Mouse (Mus musculus) kidney, embryonic 16.5 days (tissue): Measurements from ENCODE around the gene Fanca. TPM values are rescaled to one million over a fixed set of nuclear protein-coding genes. Genes with fewer than 3 reads are reported as not detected.
A peak's percentile ranks its signal among the peaks of the same experiment; 100 is the strongest.

Experiments
- ATAC-seq: fragments of 200-750 bp; cut with Nextera tagmentation; 2 replicates; pipeline ENCODE4 v1.8.0; 2017; ENCODE audit warnings: moderate TSS enrichment; ENCODE audit not compliant: low FRiP score, low TSS enrichment
- H3K27ac ChIP-seq: fragments of 300-500 bp; sonication (generic); 2 replicates; pipeline ENCODE4 v1.5.1; 2014; ENCODE audit warnings: low read length
- H3K27me3 ChIP-seq: fragments of 300-500 bp; sonication (generic); 2 replicates; pipeline ENCODE4 v1.6.1; 2014; ENCODE audit warnings: low read length, control low read depth, mixed read lengths; ENCODE audit not compliant: insufficient read depth
- H3K36me3 ChIP-seq: fragments of 300-500 bp; sonication (generic); 2 replicates; pipeline ENCODE4 v1.6.1; 2014; ENCODE audit warnings: low read length, control low read depth, mixed read lengths; ENCODE audit not compliant: insufficient read depth
- H3K4me1 ChIP-seq: fragments of 300-500 bp; sonication (generic); 2 replicates; pipeline ENCODE4 v1.6.1; 2014; ENCODE audit warnings: low read length, control low read depth, mixed read lengths; ENCODE audit not compliant: insufficient read depth
- H3K4me2 ChIP-seq: fragments of 300-500 bp; sonication (generic); replicated peaks from 2 replicates; pipeline ENCODE4 v1.6.1; 2014; ENCODE audit warnings: low read depth, low read length
- H3K4me3 ChIP-seq: fragments of 300-500 bp; sonication (generic); 2 replicates; pipeline ENCODE4 v1.5.1; 2014; ENCODE audit warnings: mild to moderate bottlenecking, low read length
- H3K9ac ChIP-seq: fragments of 300-500 bp; sonication (generic); replicated peaks from 2 replicates; pipeline ENCODE4 v1.6.1; 2014; ENCODE audit warnings: low read length
- H3K9me3 ChIP-seq: fragments of 300-500 bp; sonication (generic); 2 replicates; pipeline ENCODE4 v1.6.1; 2016; ENCODE audit warnings: low read length, control low read depth
- WGBS: fragments of 180-500 bp; shearing (Covaris S2); extraction: QIAGEN DNeasy Blood & Tissue Kit; methylation state at CpG from one replicate; pipeline ENCODE4 v1.1.7; 2014; 5-methylcytosine and 5-hydroxymethylcytosine counted together
- polyA plus RNA-seq: library from polyadenylated mRNA; unstranded; fragments of >200 nt; fragmentation: Nextera tagmentation; extraction: Ambion mirVana; gene quantifications from 2 replicates; pipeline ENCODE4 v1.2.1, GENCODE M21; 2015

Fanca gene
- polyA plus RNA-seq, 1 experiment from 2014 or later, result 36.6 TPM

DNA sequence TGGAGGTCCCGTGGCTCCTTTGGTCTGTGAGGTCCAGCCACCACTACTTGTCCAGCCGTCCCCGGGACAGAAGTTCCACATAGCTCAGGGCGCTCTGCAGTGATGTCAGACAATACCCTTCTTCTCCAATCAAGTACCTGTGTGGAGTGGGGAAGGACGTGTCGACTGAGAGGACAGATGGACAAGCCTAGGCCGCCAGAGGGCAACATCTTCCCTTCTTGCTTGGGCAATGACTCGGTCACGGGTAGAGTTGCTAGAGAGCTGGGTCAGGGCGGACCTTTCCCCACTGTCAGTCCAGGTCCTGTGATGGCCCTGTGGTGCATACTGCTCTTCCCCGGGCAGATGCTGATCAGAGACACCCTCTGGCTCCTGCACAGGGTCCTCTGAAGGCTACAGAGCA, 75.3 kb downstream of the Fanca start:
- 72% methylated on average over 11 of the region's 11 CpGs for WGBS
- H3K36me3 ChIP-seq, result peaks cover 33% of the 10 kb centered on the region
- no peak overlapping the region for H3K4me3 ChIP-seq
- 0 out of 2 replicates have a peak, but pooled peaks have one; percentile 24 for ATAC-seq
- no peaks in the 10 kb centered on the region for H3K4me1 ChIP-seq
- H3K4me2 ChIP-seq, result no peak overlapping the region
- no peak overlapping the region for H3K27ac ChIP-seq
- no peaks in the 10 kb centered on the region for H3K27me3 ChIP-seq
- H3K9ac ChIP-seq, result no peak overlapping the region
- H3K9me3 ChIP-seq, result no peaks in the 10 kb centered on the region

DNA sequence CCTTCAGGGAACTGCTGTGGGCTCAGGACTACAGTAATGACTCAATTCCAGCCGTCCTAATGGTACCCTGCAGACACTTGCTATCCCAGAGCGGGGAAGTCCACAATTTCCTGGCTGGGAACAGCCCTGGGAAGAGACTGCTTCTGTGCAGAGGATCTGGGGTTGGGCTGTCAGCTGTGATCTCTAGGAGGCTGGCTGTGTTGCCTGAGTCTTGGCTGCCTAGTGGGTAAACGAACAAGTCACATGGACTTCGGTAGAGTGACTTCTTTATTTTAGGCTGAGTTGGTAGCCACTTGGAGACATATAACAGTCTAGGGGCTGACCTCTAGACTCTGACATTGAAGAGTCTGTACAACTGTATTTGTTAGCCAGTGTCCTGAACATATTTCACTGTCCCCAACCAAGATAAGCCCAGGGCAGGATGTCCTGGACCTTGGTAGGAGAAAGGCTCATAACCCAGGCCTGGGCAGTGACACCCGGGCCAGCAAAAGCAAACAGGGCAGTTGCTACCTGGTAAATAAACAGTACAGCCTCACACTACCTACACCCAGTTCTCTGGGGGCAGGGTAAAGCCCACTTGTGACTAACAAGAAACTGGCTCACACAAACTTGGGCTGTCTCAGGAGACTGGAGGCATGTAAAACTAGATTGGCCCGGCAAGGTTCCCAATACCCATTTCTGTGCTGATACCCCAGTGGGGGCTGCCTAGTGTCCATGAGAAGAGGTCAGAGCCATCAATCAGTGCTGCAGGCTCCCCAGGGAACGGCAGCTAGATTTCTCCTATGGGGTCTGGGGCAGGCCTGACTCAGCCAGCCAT, 76.1 kb downstream of the Fanca start:
- no peak for ATAC-seq
- Histone ChIP-seq H3K4me1 (no peaks in the 10 kb centered on the region), H3K4me2 (no peak overlapping the region), H3K36me3 (peaks cover 26% of the 10 kb centered on the region), H3K27me3 (no peaks in the 10 kb centered on the region), H3K9me3 (no peaks in the 10 kb centered on the region), H3K9ac (no peak overlapping the region), H3K4me3 (no peak overlapping the region), H3K27ac (no peak overlapping the region)
- 83% methylated on average over 7 of the region's 7 CpGs for WGBS

DNA sequence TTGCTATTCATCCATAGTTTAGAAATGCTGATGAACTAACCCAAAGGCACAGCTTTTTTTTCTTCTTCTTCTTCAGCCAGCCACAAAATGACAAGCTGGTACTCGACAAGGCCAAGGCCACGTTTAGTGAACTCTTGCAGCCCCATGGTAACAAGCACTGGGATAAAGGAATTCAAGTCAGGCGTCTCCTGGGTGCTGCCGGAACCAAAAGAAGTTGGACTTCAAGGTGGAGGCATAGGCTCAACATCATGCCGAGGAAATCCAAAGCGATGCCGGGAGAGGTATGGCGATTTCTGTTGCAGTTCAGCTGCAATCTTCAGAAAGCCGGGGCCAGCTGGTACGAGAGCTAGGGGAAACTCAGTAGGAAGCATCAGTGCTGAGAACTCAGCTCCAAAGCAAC, 79.0 kb downstream of the Fanca start:
- H3K4me2 ChIP-seq, result no peak overlapping the region
- no peak overlapping the region for H3K4me3 ChIP-seq
- no peak overlapping the region for H3K9ac ChIP-seq
- no peak for ATAC-seq
- no peak overlapping the region for H3K27ac ChIP-seq
- H3K9me3 ChIP-seq, result no peaks in the 10 kb centered on the region
- peaks cover 6% of the 10 kb centered on the region; the same call in 1 of the 2 replicates for H3K27me3 ChIP-seq
- H3K4me1 ChIP-seq, result peaks cover 12% of the 10 kb centered on the region
- WGBS, result 90% methylated on average over 10 of the region's 10 CpGs
- H3K36me3 ChIP-seq, result peaks cover 10% of the 10 kb centered on the region

- ATAC-seq, result peak; percentile 90
- peak within 1 kb of the TSS; percentile 70 for H3K9ac ChIP-seq
- H3K4me3 ChIP-seq, result peak within 1 kb of the TSS; percentile 69
- H3K4me1 ChIP-seq, result peaks cover 13% of the 10 kb centered on the region
- H3K27me3 ChIP-seq, result peaks cover 6% of the 10 kb centered on the region; the same call in 1 of the 2 replicates
- no peak within 1 kb of the TSS for H3K27ac ChIP-seq
- no peaks in the 10 kb centered on the region for H3K9me3 ChIP-seq
- H3K36me3 ChIP-seq, result no peaks in the 10 kb centered on the region
- H3K4me2 ChIP-seq, result peak within 1 kb of the TSS; percentile 86
- WGBS, result 1% methylated on average over 57 of the region's 57 CpGs
Observed at GRCm38 (mm10) chr8:123235520-123236497, 82.6 kb downstream of the Fanca start, which contains the start of gene Spata2l. Gene Spata2l, minus strand, starts transcription at chr8:123236233.

GRCm38 (mm10) chr8:123234918-123235519, 83.4 kb downstream of the Fanca start:
- Histone ChIP-seq H3K4me2 (peak overlapping the region; percentile 86), H3K4me3 (peak overlapping the region; percentile 69), H3K9ac (peak overlapping the region; percentile 70), H3K27ac (no peak overlapping the region), H3K27me3 (peaks cover 6% of the 10 kb centered on the region; the same call in 1 of the 2 replicates), H3K4me1 (peaks cover 13% of the 10 kb centered on the region), H3K9me3 (no peaks in the 10 kb centered on the region), H3K36me3 (no peaks in the 10 kb centered on the region)
- 22% methylated on average over 13 of the region's 13 CpGs for WGBS
- ATAC-seq, result no peak

- Histone ChIP-seq H3K4me2 (no peak overlapping the region), H3K36me3 (0 out of 2 replicates have a peak, but pooled peaks cover 4% of the 10 kb centered on the region), H3K9me3 (no peaks in the 10 kb centered on the region), H3K4me1 (peaks cover 13% of the 10 kb centered on the region), H3K27ac (no peak overlapping the region), H3K4me3 (no peak overlapping the region), H3K9ac (no peak overlapping the region), H3K27me3 (peaks cover 6% of the 10 kb centered on the region; the same call in 1 of the 2 replicates)
- no peak for ATAC-seq
- 74% methylated on average over 11 of the region's 11 CpGs for WGBS
Observed at GRCm38 (mm10) chr8:123233760-123234159, 84.6 kb downstream of the Fanca start.

GRCm38 (mm10) chr8:123233300-123233699, 85.1 kb downstream of the Fanca start:
- H3K27me3 ChIP-seq, result peaks cover 6% of the 10 kb centered on the region; the same call in 1 of the 2 replicates
- H3K36me3 ChIP-seq, result 0 out of 2 replicates have a peak, but pooled peaks cover 4% of the 10 kb centered on the region
- peaks cover 13% of the 10 kb centered on the region for H3K4me1 ChIP-seq
- WGBS, result 63% methylated on average over 12 of the region's 13 CpGs
- no peaks in the 10 kb centered on the region for H3K9me3 ChIP-seq
- H3K27ac ChIP-seq, result no peak overlapping the region
- H3K9ac ChIP-seq, result no peak overlapping the region
- no peak for ATAC-seq
- no peak overlapping the region for H3K4me3 ChIP-seq
- no peak overlapping the region for H3K4me2 ChIP-seq

DNA sequence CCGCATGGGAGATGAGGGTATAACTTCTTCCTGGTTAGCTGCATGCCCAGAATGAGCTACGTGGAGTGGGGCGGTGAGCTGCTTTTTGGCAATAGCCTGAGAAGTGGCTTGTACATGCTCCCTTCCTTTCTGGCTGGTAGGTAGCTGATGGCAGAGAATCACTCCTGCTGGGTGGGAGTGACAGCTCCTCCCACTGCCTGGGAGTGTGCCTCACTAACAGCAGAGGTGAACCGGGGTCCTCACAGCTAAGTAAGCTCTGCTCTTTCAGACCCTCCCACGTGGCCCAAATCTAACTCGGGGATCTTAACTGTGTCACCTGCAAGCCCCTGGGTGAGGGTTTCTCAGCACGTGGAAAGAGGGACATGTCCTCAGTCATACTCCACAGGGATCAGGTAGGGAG, 85.8 kb downstream of the Fanca start:
- H3K4me2 ChIP-seq, result no peak overlapping the region
- peaks cover 13% of the 10 kb centered on the region for H3K4me1 ChIP-seq
- no peak overlapping the region for H3K4me3 ChIP-seq
- H3K27ac ChIP-seq, result no peak overlapping the region
- no peaks in the 10 kb centered on the region for H3K9me3 ChIP-seq
- peaks cover 11% of the 10 kb centered on the region; the same call in 1 of the 2 replicates for H3K36me3 ChIP-seq
- peaks cover 6% of the 10 kb centered on the region; the same call in 1 of the 2 replicates for H3K27me3 ChIP-seq
- no peak for ATAC-seq
- H3K9ac ChIP-seq, result no peak overlapping the region
- WGBS, result 19% methylated on average over 7 of the region's 7 CpGs

- Histone ChIP-seq H3K9ac (no peak overlapping the region), H3K9me3 (no peaks in the 10 kb centered on the region), H3K27ac (no peak overlapping the region), H3K4me1 (peaks cover 13% of the 10 kb centered on the region), H3K36me3 (peaks cover 19% of the 10 kb centered on the region; the same call in 1 of the 2 replicates), H3K4me3 (no peak overlapping the region), H3K4me2 (no peak overlapping the region), H3K27me3 (peaks cover 6% of the 10 kb centered on the region; the same call in 1 of the 2 replicates)
- 44% methylated on average over 5 of the region's 5 CpGs for WGBS
- ATAC-seq, result no peak
Observed at GRCm38 (mm10) chr8:123231742-123232141, 86.6 kb downstream of the Fanca start.
